Mouse (Mus musculus): ENCODE results near the gene Nrxn2. TPM values are rescaled to one million over a fixed set of nuclear protein-coding genes. Genes with fewer than 3 reads are reported as not detected.

Gene Nrxn2
- polyA plus RNA-seq, 1 experiment from 2014 or later = 5.0 TPM

Small RNA genes within 50 kb of the gene (microRNA-seq; reads per million reads assigned to microRNA genes)
- not detected for gene Gm26460 (ENCODE audit: borderline number of aligned reads)

Other genes starting within 250 kb of the Nrxn2 start
- not detected in 2 replicates for gene Majin, start 234.3 kb upstream of the Nrxn2 start, polyA plus RNA-seq (2014; fragmentation: Nextera tagmentation; extraction: Ambion mirVana)
- 1.9 and 2.4 TPM in 2 replicates for gene Gpha2, start 192.4 kb upstream of the Nrxn2 start, polyA plus RNA-seq (2014; fragmentation: Nextera tagmentation; extraction: Ambion mirVana)
- 25.0 and 27.8 TPM in 2 replicates for gene Ppp2r5b, start 182.9 kb upstream of the Nrxn2 start, polyA plus RNA-seq (2014; fragmentation: Nextera tagmentation; extraction: Ambion mirVana)
- gene Atg2a, start 177.1 kb upstream of the Nrxn2 start, polyA plus RNA-seq (2014; fragmentation: Nextera tagmentation; extraction: Ambion mirVana) = 6.5 and 7.7 TPM in 2 replicates
- gene Ehd1, start 142.0 kb upstream of the Nrxn2 start, polyA plus RNA-seq (2014; fragmentation: Nextera tagmentation; extraction: Ambion mirVana) = 50.9 and 58.1 TPM in 2 replicates
- gene Cdc42bpg, start 112.3 kb upstream of the Nrxn2 start, polyA plus RNA-seq (2014; fragmentation: Nextera tagmentation; extraction: Ambion mirVana) = 0.43 and 0.61 TPM in 2 replicates
- gene Men1, start 83.8 kb upstream of the Nrxn2 start, polyA plus RNA-seq (2014; fragmentation: Nextera tagmentation; extraction: Ambion mirVana) = 49.7 and 51.1 TPM in 2 replicates
- gene Map4k2, start 77.6 kb upstream of the Nrxn2 start, polyA plus RNA-seq (2014; fragmentation: Nextera tagmentation; extraction: Ambion mirVana) = 5.6 and 6.4 TPM in 2 replicates
- 157 and 172 TPM in 2 replicates for gene Sf1, start 55.0 kb upstream of the Nrxn2 start, polyA plus RNA-seq (2014; fragmentation: Nextera tagmentation; extraction: Ambion mirVana)
- 1.4 and 2.8 TPM in 2 replicates for gene Pygm, start 34.3 kb upstream of the Nrxn2 start, polyA plus RNA-seq (2014; fragmentation: Nextera tagmentation; extraction: Ambion mirVana)
- 15.6 and 17.2 TPM in 2 replicates for gene Rasgrp2, start 19.4 kb upstream of the Nrxn2 start, polyA plus RNA-seq (2014; fragmentation: Nextera tagmentation; extraction: Ambion mirVana)
- not detected in 2 replicates for gene Slc22a12, start 124.3 kb downstream of the Nrxn2 start, polyA plus RNA-seq (2014; fragmentation: Nextera tagmentation; extraction: Ambion mirVana)

Measured in embryonic facial prominence, embryonic 11.5 days (tissue).